In the genomic region with DNA sequence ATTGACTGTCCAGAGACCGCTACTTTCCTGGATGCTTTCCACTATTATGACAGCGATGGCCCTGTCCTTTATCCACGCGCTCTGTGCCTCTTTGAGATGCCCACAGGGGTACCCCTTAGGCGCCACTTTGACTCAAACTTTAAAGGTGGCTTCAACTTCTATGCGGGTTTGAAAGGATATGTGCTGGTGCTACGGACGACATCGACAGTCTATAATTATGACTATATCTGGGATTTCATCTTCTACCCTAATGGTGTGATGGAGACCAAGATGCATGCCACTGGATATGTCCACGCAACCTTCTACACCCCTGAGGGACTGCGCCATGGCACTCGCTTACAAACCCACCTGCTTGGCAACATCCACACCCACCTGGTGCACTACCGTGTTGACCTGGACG, we compare ENCODE assay signal across 26 mouse cellular contexts. TPM values are rescaled to one million over a fixed set of nuclear protein-coding genes. Genes with fewer than 3 reads are reported as not detected.
"Had no signal": no experiment of that assay in that cellular context is flagged by ENCODE, and none has a peak within 500 bp of the region (broad histone marks: within the 10 kb centered on the region; RNA-seq: fewer than 3 reads in every experiment).

No protein-coding gene starts in this region.

- H3K4me3 ChIP-seq: lung, embryonic 15.5 days; megakaryocyte, embryonic 14.5 days; midbrain, embryonic 13.5 days; midbrain, embryonic 15.5 days; neural tube, embryonic 12.5 days; stomach, embryonic 15.5 days had no signal

- DNase-seq: lung, adult 2 months; lung, postnatal 14 days; lung, postnatal 36 days; right cerebral cortex, postnatal 14 days; thymus, adult 2 months; thymus, postnatal 25 days; thymus, postnatal 4 days had no signal

- ATAC-seq: liver, postnatal 0 days; lung, postnatal 0 days; midbrain, embryonic 13.5 days; midbrain, embryonic 15.5 days had no signal

- H3K9me3 ChIP-seq: lung, embryonic 15.5 days; megakaryocyte, embryonic 14.5 days; midbrain, embryonic 13.5 days; midbrain, embryonic 15.5 days; neural tube, embryonic 12.5 days; stomach, embryonic 15.5 days had no signal

- H3K9ac ChIP-seq: liver, postnatal 0 days; lung, embryonic 15.5 days; midbrain, embryonic 13.5 days; midbrain, embryonic 15.5 days; neural tube, embryonic 12.5 days; stomach, embryonic 15.5 days had no signal

- H3K4me2 ChIP-seq: lung, embryonic 15.5 days; midbrain, embryonic 11.5 days; midbrain, embryonic 13.5 days; midbrain, embryonic 15.5 days; neural tube, embryonic 12.5 days; stomach, embryonic 15.5 days had no signal

- H3K27ac ChIP-seq: lung, embryonic 15.5 days; macrophage; midbrain, embryonic 13.5 days; midbrain, embryonic 15.5 days; neural tube, embryonic 12.5 days; stomach, embryonic 15.5 days; stomach, postnatal 0 days had no signal

- H3K36me3 ChIP-seq: lung, embryonic 15.5 days; midbrain, embryonic 13.5 days; midbrain, embryonic 15.5 days; neural tube, embryonic 12.5 days; stomach, embryonic 15.5 days had no signal

- H3K4me1 ChIP-seq: lung, embryonic 15.5 days; megakaryocyte, embryonic 14.5 days; midbrain, embryonic 13.5 days; midbrain, embryonic 15.5 days; neural tube, embryonic 12.5 days; stomach, embryonic 15.5 days had no signal

- H3K27me3 ChIP-seq: lung, embryonic 15.5 days; midbrain, embryonic 13.5 days; midbrain, embryonic 15.5 days; neural tube, embryonic 12.5 days; stomach, embryonic 15.5 days had no signal

RNA-seq across cellular contexts. Expression of a gene that starts 23.3 kb away (rescaled TPM):
- total RNA-seq: megakaryocyte progenitor cell, adult 5-6 weeks; midbrain, postnatal 0 days; monocyte, adult 5-6 weeks; neutrophil, adult 5-6 weeks had no signal
- polyA plus RNA-seq: liver, postnatal 0 days; lung, adult 2 months; lung, embryonic 15.5 days; lung, postnatal 0 days; macrophage; midbrain, embryonic 11.5 days; midbrain, embryonic 13.5 days; midbrain, embryonic 15.5 days; midbrain, postnatal 0 days; neural tube, embryonic 12.5 days; neural tube, embryonic 14.5 days; spleen, adult 2 months; stomach, embryonic 15.5 days; stomach, postnatal 0 days; testis, adult 2 months; urinary bladder, adult 2 months had no signal

RNA-seq across cellular contexts. Expression of a gene that starts 33.7 kb away (rescaled TPM):
- total RNA-seq: midbrain, postnatal 0 days; monocyte, adult 5-6 weeks; neutrophil, adult 5-6 weeks had no signal
- polyA plus RNA-seq: macrophage; midbrain, embryonic 11.5 days; midbrain, embryonic 13.5 days; midbrain, embryonic 15.5 days; neural tube, embryonic 14.5 days; stomach, postnatal 0 days had no signal
